Mouse (Mus musculus) ovary, adult 18-20 months (tissue): Measurements from ENCODE around the gene Slc25a22.
A peak's percentile ranks its signal among the peaks of the same experiment; 100 is the strongest.

Experiments
- DNase-seq: peaks from one replicate; pipeline ENCODE4 v3.0.0; 2022; ENCODE audit warnings: low spot score, mixed read lengths

Slc25a22 gene

DNA sequence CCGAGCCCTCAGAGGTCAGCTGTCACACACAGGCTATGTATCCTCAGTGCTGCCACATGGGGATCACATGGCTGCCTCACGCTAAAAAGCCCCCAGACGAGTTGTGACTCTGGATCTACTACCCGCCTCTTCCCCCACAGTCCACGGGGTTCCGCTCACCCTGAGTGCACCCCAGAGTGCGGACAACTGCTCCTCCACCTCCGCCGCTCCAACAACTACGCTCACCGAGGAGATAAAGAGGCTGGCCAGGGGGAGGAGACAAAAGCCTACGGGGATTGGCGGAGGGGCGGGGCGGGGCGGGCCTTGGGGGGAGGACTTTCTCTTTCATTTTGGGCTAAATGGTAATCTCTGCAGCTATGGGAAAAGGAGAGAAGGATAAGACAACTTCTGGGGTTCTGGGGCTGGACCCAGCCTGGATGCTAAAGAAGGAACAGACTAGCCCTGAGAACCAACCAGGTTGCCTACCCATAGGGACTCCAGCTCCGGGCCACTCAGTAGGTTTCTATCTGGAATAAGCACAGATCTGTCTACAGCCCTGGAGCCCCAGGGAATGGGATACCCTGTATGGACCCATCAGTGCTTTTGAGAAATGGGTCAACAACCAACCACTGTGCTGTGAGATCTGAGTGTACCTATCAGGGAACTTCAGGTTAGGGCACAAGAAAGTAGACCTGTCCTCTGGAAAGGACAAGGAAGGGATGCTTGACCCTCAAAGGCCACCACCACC lies 2.4 kb downstream of the Slc25a22 start:
- no peak for DNase-seq

DNA sequence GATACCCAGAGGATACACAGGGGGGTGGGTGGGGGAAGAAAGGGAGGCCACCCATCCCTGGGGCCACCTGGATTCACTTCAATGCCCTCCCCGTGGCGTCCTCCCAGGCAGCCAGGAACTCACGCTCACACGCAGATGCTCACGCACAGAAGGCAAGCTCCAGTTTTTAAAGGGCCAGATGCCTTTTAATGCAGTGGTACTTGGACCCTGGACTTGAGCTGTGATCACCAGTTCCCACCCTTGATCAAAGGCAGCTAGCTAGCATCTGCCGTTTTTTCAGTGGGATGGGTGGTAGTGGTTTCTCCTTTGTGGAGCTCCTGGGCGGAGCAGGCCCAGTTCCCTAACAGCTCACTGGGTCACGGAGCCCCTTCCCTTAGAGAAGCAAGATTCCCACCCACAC lies 3.2 kb downstream of the Slc25a22 start:
- DNase-seq, result no peak

DNA sequence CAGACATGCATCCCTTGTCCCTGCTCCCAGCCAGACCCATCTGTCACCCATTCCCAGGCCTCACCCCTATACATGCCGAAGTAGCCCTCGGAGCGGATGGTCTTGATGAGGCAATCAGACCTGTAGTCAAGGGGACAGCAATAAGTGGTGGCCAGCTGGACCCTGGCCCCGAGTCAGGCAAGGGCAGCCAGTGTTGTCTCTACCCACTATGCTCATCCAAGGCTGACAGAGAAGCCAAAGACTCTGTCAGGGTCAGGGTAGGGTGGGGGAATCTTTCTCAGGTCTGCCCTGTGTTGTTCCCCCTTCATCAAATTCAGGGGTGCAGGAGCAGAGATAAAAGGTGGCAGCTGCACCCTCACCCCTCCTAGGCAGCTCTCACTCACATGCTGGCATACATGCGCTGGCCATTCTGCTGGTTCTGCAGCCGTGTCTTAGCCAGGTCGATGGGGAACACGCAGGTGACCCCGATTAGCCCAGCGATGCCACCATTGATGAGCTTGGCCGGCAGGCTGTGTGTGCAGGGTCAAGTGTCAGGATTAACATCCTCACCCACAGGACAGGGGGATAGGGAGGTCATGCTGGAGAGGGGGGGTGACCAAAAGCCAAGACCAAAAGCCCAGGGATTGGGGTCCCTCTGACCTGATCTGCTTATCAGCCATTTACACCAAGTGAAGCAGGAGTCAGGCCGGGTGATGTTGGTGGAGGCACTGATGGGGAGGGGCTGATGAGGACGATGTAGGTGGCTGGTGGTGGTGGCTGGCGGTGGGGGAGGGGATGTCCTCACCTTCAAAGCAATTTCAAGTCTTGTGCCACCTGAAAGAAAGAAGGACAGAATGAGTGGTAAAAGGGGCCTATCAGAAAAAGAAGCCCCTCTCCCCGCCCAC lies 3.9 kb downstream of the Slc25a22 start:
- DNase-seq, result no peak

DNA sequence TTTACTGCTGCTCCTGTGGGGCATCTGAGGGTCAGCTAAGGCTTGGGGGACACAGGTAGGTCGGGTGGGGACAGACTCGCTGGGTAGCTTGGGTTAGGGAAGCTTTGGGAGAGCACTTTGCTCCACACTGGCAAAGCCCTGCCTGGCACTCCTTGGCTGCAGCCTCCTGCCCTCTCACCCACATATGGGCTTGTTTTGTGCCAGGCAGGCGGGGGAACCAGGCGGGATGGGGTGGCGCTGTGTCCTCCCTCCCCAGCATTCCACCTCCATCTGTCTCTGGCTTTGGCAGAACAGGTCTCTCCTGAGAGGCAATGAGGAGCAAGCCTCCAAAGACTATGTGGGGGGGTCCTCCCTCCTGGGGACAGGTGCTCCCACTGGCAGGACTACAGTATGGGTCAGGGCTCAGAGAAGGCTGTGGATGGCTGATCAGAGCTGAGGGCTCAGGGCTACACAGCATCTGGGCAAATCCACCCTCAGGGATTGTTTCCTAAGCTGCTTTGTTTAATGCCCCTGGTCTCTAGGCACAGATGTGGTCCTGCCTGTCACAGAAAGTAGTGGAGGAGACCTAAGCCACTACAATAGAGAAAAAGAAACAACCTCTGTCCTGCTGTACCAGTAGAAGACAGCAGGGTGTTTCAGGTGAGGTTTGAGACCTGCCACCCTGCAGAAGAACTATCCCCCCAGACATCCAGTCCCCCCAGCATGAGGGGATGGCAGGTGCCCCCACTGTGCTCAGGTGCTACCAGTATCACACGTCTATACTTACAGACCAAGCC lies 4.8 kb downstream of the Slc25a22 start:
- peak; percentile 77 for DNase-seq

DNA sequence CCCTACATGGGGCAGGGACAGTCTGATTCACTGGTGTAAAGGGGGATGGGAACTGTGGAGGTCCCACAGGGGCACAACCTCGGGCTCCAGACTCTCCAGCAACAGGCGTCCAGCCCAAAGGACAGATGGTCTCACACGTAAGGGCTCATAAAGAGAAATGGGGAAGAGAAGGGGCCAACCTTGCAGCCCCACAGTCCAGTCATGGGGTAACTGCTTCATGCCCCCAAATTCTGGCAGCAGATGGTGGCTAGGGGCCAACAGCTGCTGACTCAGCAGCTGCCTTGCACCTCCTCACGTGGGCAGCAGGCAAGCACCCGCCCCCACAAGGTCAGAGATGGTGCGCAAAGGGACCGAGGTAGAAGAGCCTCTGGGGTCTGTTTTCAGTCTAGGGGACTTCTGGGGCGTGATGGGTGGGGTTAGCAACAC lies 5.5 kb downstream of the Slc25a22 start:
- no peak for DNase-seq

DNA sequence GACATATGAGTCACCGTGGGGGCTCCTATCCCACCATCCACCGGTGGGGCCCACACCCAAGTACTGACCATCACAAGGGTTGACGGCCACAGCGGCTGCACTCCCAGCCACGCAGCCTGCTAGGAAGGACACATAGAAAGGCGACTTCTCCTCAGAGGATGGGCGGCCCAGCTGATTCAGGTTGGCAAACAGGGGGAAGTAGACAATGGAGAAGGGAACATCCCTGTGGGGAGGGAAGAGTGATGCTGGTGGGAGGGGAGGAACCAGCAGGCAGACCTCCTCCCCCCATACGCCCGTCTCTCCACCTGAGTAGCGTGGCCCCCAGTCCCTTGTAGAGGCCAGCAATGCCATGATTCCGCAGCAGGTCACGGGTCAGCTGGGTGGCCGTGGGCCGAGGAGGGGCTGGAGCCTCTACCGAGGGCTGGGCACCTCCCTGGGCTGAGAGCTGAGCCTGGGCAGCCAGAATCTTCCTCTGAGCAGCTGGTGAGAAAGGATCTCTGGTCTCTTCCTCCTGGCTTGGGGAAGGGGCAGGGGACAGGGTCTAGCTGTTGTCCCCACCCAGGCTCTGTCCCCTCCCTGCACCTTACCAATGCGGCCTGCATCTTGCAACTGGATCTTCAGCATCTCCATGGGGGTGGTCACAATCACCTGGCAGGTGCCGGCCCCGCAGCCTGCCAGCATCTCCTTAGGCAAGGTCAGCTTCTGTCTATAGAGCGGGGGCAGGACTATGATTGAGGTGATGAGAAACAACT lies 6.1 kb downstream of the Slc25a22 start:
- DNase-seq, result no peak

DNA sequence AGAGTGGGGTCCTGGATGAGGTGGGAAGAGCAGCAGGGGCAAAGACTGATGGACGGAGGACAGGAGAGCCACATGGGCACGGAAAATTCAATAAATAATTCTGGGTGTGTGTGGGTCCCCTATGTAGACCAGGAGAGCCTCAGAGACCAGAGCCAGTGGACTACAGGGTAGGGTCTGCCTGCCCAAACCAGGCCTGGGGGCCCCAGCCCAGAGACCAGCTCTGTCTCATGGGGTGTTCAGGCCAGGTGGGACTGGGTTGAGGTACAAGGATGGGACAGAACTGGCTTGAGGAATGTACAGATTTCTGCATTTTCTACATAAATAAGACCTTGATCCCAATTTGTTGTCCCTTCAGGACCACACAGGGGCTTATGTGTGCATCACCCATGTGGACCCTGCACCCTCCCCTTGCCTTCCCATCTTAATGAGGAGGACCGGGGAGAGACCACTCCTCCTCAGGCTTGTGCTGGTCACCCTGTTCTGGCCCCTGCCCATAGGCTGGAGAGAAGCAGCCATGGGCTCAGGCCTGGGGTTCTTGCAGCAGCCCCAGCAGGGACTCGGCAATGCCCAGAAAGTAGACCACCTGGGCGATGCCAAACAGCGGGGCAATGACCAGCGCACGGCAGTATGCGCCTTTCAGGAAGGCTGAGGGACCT lies 7.0 kb downstream of the Slc25a22 start:
- DNase-seq, result no peak

DNA sequence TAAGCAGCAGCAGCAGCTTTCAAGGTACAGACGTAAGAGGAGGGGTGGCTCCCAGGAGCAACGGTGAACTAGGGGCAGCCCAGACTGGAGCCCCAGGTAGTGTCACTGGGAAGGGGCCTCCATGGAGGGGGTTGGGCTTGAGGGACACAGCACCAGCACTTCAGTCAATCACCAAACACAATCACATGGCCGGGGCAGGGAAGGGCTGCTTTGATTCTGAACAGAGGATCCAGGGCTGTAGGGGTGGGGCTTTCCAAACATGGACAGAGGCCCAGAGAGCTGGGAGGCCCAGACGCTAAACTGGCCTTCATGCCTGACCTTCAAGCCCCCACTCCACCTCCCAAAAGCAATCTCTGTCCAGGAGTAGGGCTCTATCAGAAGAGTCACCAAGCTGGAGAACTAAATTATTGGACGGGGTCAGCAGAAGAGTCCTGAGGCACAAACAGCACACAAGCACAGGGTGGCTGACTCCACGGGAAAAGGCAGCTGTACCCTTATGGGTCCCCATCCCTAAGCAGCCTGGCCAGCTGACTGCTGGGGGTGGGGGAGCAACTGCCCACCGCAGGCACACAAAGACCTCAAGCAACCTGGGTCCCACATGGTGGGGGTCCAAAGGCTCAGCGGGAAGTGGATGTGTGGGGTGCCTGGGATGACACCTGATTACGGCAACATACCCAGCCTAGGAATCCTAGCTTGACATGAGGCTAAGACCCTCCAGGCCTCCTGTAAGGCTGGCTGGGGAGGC lies 7.7 kb downstream of the Slc25a22 start:
- peak; percentile 72 for DNase-seq

DNA sequence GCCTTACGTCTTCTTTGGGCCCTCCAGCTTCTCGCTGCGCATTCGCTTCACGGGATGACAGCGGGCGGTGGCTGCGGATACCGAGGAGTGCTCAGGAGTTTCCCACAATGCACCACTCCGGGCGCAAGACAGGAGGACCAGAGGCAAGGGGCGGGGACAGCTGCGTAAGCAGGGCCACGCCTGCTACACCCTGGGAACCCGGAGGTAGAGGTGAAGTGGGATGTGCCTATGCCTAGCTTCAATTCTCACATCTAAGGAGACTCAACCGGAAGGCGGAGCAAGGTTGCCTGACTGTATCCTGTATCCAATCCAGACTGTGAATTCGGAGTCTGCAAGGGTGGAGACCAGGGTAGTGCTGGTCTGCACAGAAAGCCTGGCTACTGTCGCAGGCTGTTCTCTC lies 8.4 kb downstream of the Slc25a22 start, which contains the start of gene Cend1:
TSS of gene Cend1 (minus strand) at position 182 of the 400 bp plus-strand sequence.
- no peak for DNase-seq

DNA sequence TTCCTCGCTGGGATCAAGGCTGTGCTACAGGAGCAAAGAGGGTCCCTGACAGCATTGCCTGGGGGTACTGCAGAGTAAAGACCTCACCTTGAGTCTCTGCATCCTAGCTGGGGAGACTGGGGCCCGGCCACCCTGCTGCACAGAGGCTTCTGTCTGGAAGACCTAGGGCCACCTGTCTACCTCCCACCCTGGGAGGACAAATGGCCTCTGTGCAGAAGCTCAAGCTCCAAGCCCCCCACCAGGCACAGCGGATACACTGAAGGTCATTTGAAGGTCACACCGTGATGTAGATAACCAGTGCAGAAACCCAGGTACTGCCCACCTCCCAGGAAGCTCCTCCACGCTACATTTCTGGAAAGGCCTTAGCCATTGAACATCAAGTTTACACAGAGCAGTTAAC lies 9.0 kb downstream of the Slc25a22 start:
- no peak for DNase-seq

DNA sequence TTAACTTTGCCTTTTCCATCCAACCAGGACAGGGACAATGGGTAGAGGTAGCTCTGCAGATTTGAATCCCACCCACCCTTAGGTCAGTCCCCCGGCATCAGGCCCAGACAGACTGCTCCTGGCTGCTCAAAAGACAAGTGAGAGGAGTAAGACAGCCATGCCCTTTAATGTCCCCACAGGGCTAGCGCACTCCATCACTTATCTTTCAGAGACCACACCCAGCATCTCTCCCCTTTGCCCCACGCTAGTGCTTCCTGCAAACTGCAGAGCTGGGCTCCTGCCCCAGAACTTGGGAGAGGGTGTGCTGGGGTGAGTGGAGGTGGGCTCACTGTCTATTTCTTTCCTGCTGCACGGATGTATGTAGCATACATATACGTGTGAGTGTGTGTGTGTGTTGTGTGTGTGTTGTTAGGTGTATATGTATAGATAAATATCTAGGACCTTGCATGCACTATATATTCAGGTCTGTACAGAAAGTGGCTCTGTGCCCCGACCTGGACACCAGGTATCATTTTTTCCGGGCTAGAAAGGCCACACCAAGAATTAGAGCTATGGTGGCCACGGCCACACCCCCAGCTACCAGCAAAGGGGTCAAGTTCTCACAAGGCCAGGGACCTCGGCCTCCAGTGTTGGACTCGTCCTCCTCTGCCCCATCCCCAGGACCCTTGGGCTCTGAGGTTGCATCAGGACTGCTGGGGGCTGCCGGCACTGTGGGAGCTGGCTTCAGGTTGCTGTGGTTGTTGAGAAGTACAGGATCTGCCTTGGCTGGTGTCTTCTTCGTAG lies 10.6 kb downstream of the Slc25a22 start:
- no peak for DNase-seq

DNA sequence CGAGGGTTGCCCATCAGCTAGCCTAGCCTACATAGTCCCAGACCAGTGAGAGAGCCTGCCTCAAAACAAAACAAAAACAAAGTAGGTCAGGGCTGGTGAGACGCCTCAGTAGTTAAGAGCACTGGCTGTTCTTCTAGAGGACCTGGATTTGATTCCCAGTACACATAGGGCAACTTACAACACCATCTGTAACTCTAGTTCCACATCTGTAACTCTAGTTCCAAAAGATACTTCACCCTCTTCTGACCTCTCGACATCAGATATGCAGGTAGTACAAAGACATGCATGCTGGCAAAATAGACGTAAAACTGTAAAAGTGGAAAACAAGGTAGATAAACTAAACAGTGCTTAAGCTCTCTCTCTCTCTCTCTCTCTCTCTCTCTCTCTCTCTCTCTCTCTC lies 13.9 kb downstream of the Slc25a22 start:
- no peak for DNase-seq

DNA sequence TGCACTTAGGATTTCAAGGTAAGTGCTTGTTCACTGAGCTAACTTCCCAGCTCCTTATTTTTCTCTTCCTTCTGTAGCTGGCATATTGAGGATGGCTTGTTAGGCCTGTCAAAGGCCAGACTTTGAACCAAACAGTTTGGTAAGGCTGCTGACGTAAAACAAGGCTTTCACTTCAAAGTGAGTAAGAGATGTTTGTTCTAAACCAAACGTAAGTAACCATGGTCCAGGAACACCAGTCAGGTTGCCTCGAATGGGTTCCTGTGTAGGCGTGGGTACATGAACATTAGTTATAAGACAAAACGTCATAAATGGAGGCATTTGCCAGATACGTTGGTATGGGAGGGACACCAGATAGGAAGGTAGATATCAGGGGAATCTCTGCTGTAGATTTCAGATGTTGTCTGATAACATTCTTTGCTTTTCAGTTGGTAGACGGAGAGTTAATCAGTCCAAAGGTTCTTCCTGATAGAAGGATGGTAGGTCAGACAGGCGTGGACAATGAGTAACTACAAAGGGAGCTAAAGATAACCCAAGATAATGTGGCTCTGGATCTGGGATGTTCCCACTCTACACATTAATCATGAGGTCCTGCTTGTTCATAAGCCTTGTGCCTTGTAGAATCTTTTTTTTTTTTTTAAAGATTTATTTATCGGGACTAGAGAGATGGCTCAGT lies 17.5 kb downstream of the Slc25a22 start:
- no peak for DNase-seq

DNA sequence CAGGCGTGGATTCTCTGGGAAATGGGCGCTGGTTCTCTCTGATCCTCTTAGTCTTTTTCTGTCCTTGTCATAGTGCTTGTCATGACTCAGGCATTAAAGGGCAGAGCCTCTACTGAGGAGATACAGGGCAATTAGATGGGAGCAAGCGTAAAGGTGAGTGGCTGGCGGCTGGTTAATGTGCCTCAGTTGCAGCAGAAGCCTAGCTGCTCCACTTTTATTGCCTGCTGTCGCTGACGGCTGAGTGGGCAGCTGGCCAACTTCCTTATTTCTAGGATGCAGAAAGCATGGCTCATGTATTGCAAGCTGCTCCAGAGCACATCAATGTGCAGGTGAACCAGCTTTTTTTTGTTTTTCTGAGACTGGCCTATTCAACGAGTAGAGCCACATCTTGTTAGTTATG lies 18.7 kb downstream of the Slc25a22 start:
- DNase-seq, result no peak

DNA sequence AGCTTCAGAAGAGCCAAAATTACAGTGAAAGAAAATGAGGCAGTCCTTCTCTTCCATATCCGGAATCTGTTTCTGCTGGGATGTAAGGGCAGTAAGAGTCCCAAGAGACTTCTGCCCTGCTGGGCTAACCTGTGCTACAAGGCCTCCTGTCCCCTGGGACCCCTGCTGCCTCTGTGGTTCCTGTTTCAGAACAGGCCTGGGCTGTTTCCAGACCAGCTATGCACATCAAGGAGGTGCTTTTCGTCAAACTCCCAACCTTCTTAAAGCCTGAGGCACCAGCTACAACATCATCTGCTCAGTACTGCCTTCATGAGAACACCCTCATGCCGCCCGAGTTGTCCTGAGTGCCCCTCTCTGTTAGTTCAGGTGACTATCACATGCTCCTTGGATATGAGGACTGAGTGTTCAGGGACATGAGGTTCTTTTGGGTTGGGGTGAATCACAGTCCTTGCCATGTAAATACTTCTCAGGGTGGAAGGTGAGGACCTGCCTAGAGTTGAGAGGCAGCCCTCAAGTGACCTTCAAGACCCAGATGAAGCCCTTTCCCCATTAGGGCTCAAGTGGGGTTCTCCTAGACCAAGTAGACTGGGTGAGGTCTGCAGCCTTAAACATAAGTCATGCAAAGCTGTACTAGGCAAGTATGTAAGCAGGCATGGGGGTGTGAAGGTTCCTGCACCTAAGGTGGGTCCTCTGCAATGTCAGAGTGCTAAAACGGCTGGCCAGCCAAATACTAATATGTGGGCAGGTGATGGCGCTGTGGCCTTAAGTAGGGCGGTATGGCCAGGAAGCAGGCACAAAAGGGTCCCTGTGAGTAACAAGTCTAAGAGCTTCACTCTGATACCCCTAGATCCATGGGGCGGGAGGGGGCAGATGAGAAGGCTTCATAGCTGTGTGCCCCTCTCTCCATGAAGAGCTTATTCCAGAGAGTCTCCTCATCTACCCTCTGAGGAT lies 19.7 kb downstream of the Slc25a22 start:
- no peak for DNase-seq

DNA sequence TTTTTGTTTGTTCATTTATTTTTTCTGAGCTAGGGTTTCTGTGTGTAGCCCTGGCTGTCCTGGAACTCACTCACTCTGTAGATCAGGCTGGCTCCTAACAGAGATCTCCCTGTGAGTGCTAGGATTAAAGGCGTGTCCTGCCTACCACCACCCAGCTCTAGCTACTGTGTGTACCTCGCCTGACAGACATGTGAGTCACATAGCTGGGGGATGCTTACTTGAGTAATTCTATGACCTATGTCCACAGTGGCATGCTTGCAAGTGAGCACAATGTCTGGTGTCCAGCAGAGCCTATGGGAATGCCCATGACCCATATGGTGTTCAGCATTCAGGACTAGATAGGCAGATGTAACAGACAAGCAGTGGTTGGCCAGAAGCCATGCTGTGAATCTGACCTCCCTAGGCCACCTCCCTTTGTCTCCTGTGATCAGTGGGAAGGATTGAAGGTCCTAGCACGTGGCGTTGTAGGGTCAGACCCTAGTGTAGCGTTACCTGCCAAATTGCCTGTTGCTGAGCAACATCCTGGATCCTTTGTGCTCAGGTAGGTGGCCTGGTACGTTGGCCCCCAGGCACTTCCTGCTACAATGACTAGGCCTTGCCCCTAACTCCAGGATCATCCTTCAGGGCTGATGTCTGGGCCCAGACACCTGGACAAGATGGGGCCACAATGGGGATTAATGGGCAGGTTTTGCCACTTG lies 21.4 kb downstream of the Slc25a22 start:
- no peak for DNase-seq
